Mouse (Mus musculus): ENCODE data around the gene B3gat1.

DNA sequence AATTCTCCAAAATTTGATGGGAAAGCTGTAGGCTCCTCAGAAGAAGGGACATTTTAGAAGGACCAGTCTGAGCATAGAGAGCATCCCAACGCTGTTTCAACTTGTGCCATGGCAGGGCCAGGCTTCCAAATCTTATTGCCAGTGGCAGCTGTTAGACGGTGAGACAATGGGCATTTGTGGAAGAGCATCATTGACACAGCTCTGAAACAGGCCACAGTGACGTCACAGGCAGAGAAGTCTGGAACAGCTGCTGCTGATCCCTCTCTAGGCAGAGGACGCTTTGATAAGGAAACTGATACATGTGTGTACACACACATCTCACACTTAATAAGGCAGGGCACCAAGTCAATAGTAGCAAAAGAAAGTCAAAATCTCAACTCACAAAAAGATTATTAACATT, 40.9 kb upstream of the B3gat1 start:
- no peak for TF ChIP-seq MAX (IDR thresholded peaks at IDR 0.05)
- TF ChIP-seq CTCF (IDR thresholded peaks at IDR 0.05; ENCODE audit: control insufficient read depth, insufficient read depth, insufficient read length) = no peak
- TF ChIP-seq USF1 (IDR thresholded peaks at IDR 0.05; ENCODE audit: low read depth) = no peak
- no peak for TF ChIP-seq FOSL1 (IDR thresholded peaks at IDR 0.05; ENCODE audit: insufficient read depth, low read length, poor library complexity, severe bottlenecking)
- TF ChIP-seq MYOD1 (IDR thresholded peaks at IDR 0.05; ENCODE audit: control insufficient read depth, insufficient read length, low read depth) = no peak

All from C2C12 (cell line).